Mouse (Mus musculus) lung, postnatal 0 days (tissue): ENCODE data around the gene Epb41l2.

Experiments used
- CTCF ChIP-seq: IDR thresholded peaks from 2 replicates; pipeline ENCODE4 v1.5.1; 2016; ENCODE audit warnings: antibody characterized with exemption, mild to moderate bottlenecking
- EP300 ChIP-seq: IDR thresholded peaks from 2 replicates; pipeline ENCODE4 v1.6.1; 2016; ENCODE audit warnings: antibody characterized with exemption, mild to moderate bottlenecking, control low read depth

DNA sequence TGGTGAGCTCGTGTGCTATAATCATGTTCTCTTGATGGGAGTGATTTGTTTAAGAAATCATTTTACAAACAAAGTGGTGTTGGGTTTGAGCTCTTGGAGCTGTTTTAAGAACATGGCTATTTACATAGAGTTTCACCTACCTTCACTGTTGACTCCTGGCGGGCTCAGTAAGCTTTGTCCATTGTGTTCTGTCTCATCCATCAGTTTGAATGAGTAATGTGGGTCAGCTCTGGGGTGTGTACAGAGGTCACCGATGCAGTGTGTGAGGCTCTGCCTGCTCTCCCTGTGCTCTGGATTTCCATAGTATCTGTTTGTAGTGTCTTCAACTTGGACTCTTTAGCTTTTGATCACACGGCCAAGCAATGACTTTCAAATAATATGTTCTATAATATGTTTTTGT, 79.6 kb downstream of the Epb41l2 start:
- TF ChIP-seq CTCF (no peak), EP300 (no peak)
